Mouse (Mus musculus): ENCODE measurements at regions not wholly inside any gene's neighbourhood (a gene's known extent, or its start where the extent isn't known, plus 50 kb on each side); places are given as distances from the start of the nearest gene placed in this dataset.

- peak; percentile 13 for DNase-seq
These were observed 158.8 kb upstream of the Phyhipl start for GRCm38 (mm10) chr10:70814354-70815131.

GRCm38 (mm10) chr10:70809411-70809810, 153.6 kb upstream of the Phyhipl start:
- DNase-seq = peak; percentile 67

GRCm38 (mm10) chr10:70806786-70807385, 151.1 kb upstream of the Phyhipl start:
- peak; percentile 42 for DNase-seq

DNA sequence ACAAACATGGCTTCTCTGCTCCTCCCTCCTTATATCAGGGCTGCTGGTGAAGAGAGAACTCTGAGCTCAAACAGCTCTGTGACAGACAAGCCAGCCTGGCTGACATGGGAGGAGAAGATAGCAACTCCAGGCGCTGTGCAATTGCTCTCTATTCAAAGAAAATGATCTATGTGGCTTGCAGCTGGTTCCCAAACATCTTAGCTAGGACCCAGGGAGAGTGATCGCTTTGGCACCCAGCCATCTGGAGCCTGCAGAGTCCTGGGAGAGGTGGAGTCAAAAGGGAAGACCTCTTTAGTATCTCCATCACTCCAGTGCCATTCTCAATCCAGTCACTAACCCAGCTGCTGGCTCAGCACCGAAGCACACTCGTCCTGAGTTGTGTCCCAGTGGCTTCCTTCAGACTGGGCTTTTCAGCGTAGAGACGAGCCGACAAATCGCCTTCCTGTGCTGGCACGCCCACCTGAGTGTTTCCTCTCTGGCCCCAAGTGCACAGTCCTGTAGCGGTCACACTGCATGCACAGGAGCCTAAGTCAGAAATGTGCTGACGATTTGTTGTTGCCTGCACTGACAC, 145.1 kb upstream of the Phyhipl start:
- DNase-seq = peak; percentile 12

DNA sequence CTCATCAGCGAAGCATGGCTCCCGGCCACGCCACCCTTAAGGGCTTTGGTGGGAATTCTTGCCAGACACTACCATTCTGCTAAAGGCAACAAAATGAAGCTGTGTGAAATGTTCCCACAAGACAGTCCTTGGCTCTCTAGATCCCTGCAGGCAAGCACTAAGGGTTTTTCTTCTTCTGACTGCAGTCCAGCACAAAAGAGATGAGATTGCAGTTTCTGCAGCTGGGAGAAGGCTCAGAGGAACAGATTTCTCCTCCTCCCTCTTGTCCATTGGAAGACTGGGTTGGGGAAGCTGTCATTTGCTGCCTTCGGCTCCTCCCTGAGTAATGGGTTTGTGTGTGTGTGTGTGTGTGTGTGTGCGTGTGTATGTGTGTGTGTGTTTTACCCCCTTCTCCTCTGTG, 144.1 kb upstream of the Phyhipl start:
- DNase-seq = no peak

DNA sequence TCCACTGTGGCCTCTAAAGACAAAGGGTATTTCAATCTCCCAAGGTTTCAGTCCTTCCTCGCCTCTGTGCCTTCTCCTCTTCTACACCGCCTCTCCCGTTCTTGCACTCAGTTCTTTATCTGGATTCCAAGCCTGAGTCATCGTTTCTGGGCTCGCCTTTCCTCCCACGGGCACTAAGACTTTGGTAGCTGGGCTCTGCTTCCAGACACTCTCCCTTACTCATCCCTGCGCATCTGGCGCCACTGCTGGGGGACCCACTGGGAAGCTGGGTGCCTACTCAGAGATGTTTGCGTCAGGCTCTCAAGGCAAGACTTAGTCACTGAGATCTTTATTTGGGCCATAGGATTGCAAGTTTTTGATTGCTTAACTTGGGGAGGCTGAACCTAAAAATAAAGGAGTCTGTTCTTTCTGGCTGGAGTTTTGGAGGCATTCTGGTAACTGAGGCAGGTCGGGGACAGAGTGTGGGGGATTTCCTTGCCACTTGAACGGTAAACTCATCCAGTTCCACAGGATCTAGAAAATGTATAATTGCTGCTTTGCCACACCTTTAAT, 143.5 kb upstream of the Phyhipl start:
- DNase-seq = peak; percentile 74

DNA sequence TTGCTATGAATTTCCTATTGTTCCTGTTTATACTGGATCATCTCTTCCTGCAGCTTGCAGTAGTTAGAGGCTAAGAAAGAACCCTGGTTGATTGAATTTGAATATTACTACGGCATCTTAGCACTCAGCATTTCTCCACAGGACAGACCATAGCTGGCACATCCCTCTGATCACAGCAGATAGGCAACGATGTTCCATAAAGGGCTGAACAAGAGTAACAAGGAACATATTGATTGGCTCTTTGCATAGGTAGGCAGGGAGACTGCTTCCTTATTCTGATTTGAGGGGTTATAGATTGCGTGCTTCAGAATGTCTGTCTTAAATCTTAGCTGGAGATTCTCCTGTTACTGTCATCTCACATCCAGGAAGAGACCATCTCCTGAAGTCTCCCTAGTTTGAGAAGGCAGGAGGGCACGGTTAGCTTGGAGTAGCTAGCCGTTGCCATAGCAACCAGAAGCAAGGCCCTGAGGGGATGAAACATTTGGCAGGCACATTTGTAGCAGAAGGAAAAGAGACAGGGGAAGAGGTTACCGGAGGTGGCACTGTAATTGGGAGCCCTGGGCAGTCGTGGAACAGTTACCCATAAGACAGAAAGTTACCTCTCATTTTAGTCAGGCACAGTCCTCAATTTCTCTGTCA, 133.2 kb upstream of the Phyhipl start:
- DNase-seq = peak; percentile 24

GRCm38 (mm10) chr10:70781036-70781435, 125.3 kb upstream of the Phyhipl start:
- no peak for DNase-seq

- DNase-seq = no peak
These were observed 122.8 kb upstream of the Phyhipl start for GRCm38 (mm10) chr10:70778596-70778995.

DNA sequence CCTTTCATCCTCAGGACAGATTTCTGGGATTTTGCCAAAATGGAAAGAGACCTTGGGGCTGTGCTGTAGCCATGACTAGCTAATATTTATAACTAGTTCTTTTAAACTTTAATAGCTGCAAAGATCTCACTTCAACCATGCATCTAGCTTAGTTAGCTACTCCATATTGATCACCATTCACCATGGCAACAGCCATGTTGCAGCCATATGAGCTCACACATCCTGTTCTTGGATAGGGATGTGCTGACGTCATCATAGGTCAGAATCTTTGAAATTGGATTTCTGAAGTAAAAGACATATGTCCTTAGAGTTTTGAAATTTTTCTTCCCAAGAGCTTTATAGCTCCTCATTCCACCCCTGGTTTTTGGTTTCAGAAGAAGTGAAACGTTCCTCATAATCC, 118.8 kb upstream of the Phyhipl start:
- DNase-seq = peak; percentile 12

DNA sequence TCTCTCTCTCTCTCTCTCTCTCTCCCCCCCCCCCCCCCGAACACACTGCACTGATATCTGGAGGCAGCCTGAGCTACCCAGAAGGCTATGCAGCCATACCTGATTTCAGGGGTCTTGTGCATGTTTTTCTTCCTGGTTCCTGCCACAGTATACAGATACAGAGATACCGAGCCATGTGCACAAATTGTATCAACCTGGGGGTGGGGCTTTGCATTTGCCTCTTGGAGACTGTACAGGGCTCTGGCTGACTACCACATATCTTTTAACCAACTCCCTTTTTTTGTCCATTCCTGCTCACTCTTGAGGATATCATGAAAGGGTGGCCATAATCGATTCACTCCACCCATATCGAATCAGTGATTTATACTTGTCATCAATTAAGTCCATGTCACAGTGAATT, 118.4 kb upstream of the Phyhipl start:
- no peak for DNase-seq

GRCm38 (mm10) chr10:70767461-70767860, 111.7 kb upstream of the Phyhipl start:
- no peak for DNase-seq

- no peak for DNase-seq
These were observed 111.1 kb upstream of the Phyhipl start for GRCm38 (mm10) chr10:70766869-70767268.

- no peak for DNase-seq
These were observed 110.7 kb upstream of the Phyhipl start for GRCm38 (mm10) chr10:70766450-70766849.

- DNase-seq = peak; percentile 22
These were observed 107.4 kb upstream of the Phyhipl start for GRCm38 (mm10) chr10:70763206-70763605.

DNA sequence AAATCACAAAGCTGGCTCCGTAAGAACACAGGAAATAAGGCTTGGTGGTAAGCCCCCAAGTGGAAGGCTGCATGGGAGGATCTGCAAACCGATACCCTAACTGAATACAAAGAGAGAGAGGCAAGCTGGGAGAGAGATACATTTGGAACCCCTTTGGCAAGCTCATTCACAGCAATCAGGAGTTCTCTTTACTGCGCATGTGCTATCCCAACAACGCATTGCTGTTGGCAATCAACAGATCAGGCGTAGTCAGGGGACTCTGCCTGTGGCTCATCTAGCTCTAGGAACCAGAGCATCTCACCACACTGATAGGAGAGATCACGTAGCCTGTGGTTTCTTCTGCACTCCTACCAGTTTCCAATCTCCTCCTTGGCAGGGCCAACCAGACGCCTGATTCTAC, 103.9 kb upstream of the Phyhipl start:
- no peak for DNase-seq

DNA sequence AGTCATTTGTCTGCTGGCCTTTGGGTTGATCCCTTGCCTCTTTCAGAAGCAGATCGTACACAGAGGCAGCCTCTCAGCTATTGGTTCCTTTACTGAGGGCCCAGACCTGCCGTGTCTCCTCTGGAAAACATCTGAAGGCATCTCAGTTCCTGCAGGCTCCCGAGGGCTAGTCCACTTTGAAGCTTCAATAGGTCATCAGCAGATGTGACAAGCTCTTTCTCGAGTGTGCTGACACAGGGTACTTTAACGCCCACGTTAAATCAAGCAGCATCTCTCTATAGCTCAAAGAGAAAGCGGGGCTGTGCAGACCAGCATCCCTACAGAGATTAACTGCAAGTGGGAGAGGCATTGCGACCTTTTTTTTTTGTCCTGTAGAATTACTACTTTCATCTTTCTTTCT, 96.0 kb upstream of the Phyhipl start:
- no peak for DNase-seq

DNA sequence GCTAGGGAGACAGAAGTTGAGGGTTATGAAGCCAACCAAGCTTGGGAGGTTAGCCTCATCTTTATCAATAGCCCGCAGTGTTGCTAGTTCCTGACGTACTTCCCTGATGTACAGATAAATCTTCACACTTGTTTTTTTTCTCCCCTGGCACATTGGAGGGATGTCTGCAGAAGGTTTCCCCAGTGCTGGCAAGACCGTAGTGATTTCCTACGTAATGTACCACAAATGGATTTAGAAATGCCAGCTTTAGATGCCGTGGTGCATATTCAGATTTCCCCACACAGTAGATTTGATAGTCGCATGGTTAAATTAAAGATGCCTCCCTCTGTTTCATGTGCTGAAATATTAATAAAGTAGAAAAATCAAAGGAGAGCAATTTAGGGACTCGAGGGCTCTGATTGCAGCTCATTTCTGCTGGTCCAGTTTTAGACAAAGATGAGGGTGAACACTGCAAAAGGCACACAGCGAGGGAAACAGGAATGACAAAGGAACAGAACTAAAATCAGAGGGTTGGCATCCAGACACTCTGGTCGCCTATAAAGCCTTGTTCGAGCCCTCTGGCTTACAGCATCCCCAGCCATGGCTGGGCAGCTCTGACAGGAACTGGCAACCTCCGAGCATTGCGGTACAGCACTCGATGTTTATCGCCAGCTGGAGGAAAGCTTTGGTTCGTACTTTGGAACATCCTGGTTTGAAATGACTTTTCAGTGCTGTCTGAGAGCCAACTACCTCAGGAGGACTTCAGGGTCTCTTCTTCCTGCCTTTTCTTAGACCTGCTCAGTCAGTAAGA, 94.8 kb upstream of the Phyhipl start:
- no peak for DNase-seq

- no peak for DNase-seq
These were observed 90.8 kb upstream of the Phyhipl start for GRCm38 (mm10) chr10:70746612-70747011.

- DNase-seq = no peak
These were observed 86.1 kb upstream of the Phyhipl start for GRCm38 (mm10) chr10:70741909-70742308.

DNA sequence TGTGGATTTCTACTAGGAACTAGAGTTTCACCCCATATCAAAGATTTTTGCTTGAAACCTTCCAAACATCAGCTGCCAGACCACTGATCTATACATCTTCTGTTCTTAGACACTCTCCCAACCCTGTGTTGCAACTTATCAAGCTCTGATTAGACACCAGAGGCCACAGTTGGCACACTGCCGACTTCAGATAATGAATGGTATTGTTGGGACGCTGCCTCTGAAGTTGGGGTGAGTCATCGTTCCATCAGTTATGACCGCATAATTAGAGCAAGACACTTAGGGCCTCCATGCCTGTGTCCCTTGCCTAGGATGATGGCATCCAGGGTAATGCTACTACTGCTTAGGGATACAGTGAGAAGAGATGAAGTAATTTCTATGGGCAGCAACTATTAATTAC, 84.3 kb upstream of the Phyhipl start:
- DNase-seq = peak; percentile 79

DNA sequence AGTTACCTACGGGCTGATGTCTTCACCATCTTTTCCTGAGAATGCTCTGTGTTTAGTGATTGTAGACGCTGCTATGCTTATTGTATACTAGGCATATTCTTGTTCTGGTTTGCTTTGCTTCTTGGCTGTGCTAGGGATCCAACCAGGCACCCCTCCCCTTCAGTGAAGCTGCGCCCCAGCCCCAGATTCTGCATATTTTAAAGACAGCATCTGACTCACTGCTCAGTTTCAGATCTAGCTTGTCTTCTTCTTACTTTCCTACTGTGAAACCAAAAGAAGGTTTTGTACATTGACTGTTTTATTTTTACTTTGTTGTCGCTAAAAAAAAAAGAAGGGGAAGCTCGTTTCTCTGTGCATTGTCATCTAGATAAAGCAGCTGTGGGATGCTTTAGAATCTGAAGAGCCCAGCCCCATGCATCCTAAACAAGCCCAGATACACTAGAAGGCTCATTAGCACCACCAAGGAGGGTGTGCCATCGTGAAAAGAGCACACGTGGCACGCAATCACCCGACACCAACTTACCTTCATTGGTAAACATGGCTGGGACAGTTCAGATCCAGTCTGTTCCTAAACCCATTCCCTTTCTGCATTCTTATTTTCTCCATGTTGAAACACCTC, 83.7 kb upstream of the Phyhipl start:
- no peak for DNase-seq
